Mouse (Mus musculus) MEL (cell line): ENCODE results near the gene Has3.

Experiments used
- CHD1 ChIP-seq: IDR thresholded peaks from 2 replicates; pipeline ENCODE4 v1.6.1; 2012; ENCODE audit warnings: low read depth, mild to moderate bottlenecking, inconsistent platforms, low read length, improper control_type of control experiment
- CHD2 ChIP-seq: IDR thresholded peaks from 2 replicates; pipeline ENCODE4 v1.6.1; 2011; ENCODE audit warnings: low read length, improper control_type of control experiment
- CTCF ChIP-seq, 3 experiments: IDR thresholded peaks in 2 of 3; conservative IDR thresholded peaks in 1 of 3; 2 replicates each; pipeline ENCODE4 v1.5.1; 2011 to 2012; ENCODE audit warnings: low read length in 3 of 3, low read depth in 2 of 3, mild to moderate bottlenecking in 2 of 3, improper control_type of control experiment in 1 of 3, inconsistent platforms in 1 of 3, mixed read lengths in 1 of 3, moderate library complexity in 1 of 3; ENCODE audit not compliant: control insufficient read depth in 1 of 3, insufficient read depth in 1 of 3, poor library complexity in 1 of 3, severe bottlenecking in 1 of 3
- ELF1 ChIP-seq: IDR thresholded peaks from 2 replicates; pipeline ENCODE4 v1.6.1; 2014; ENCODE audit warnings: low read depth, mild to moderate bottlenecking, inconsistent platforms, low read length, improper control_type of control experiment, moderate library complexity
- EP300 ChIP-seq, 2 experiments: IDR thresholded peaks; 2 replicates each; pipeline ENCODE4 v1.6.1; 2011; ENCODE audit warnings: improper control_type of control experiment in 2 of 2, low read length in 2 of 2, low read depth in 1 of 2, mild to moderate bottlenecking in 1 of 2
- JUND ChIP-seq: IDR thresholded peaks from 2 replicates; pipeline ENCODE4 v1.6.1; 2011; ENCODE audit warnings: low read depth, mild to moderate bottlenecking, improper control_type of control experiment, low read length
- KAT2A ChIP-seq: conservative IDR thresholded peaks from 2 replicates; pipeline ENCODE4 v1.6.1; 2012; ENCODE audit warnings: low read depth, low read length, improper control_type of control experiment, inconsistent platforms
- MYC ChIP-seq: IDR thresholded peaks from 2 replicates; pipeline ENCODE4 v1.6.1; 2011; ENCODE audit warnings: low read depth, mild to moderate bottlenecking, low read length, improper control_type of control experiment, moderate library complexity
- POLR2A ChIP-seq, 2 experiments: IDR thresholded peaks; 2 replicates each; pipeline ENCODE4 v1.6.1; 2011 to 2012; ENCODE audit warnings: low read length in 2 of 2, mild to moderate bottlenecking in 2 of 2, control low read depth in 1 of 2, improper control_type of control experiment in 1 of 2, low read depth in 1 of 2, moderate library complexity in 1 of 2; ENCODE audit not compliant: control insufficient read depth in 1 of 2, insufficient read depth in 1 of 2, poor library complexity in 1 of 2
- TAL1 ChIP-seq: IDR thresholded peaks from 2 replicates; pipeline ENCODE4 v1.6.1; 2012; ENCODE audit warnings: mild to moderate bottlenecking, inconsistent platforms, low read length, moderate library complexity, mixed read lengths
- USF1 ChIP-seq: IDR thresholded peaks from 2 replicates; pipeline ENCODE4 v1.6.1; 2014; ENCODE audit warnings: low read depth, mild to moderate bottlenecking, inconsistent platforms, low read length, improper control_type of control experiment, moderate library complexity
- ZKSCAN1 ChIP-seq: IDR thresholded peaks from 2 replicates; pipeline ENCODE4 v1.6.1; 2012; ENCODE audit warnings: low read depth, mild to moderate bottlenecking, inconsistent platforms, low read length, improper control_type of control experiment, moderate library complexity

GRCm38 (mm10) chr8:106906635-106907034 lies 36.6 kb downstream of the Has3 start:
- TF ChIP-seq TAL1, result no peak
- TF ChIP-seq ELF1, result no peak
- no peak for TF ChIP-seq MYC
- TF ChIP-seq KAT2A, result no peak
- no peak for TF ChIP-seq JUND
- no peak for TF ChIP-seq CTCF (IDR thresholded peaks at IDR 0.05 in 2 of 3, conservative IDR thresholded peaks at IDR 0.05 in 1 of 3; ENCODE audit: control insufficient read depth in 1 of 3, insufficient read depth in 1 of 3, low read depth in 2 of 3, low read length in 3 of 3, poor library complexity in 1 of 3, severe bottlenecking in 1 of 3)
- TF ChIP-seq POLR2A (IDR thresholded peaks at IDR 0.05; ENCODE audit: control insufficient read depth in 1 of 2, insufficient read depth in 1 of 2, low read depth in 1 of 2, low read length in 2 of 2, poor library complexity in 1 of 2), result no peak
- no peak for TF ChIP-seq CHD1
- TF ChIP-seq ZKSCAN1, result no peak
- no peak for TF ChIP-seq USF1
- no peak for TF ChIP-seq CHD2
- TF ChIP-seq EP300 (IDR thresholded peaks at IDR 0.05; ENCODE audit: low read depth in 1 of 2, low read length in 2 of 2), result no peak
